Mouse (Mus musculus) liver, adult 2 months (tissue): ENCODE data around the gene Trim44.

Experiments used
- CTCF ChIP-seq: fragments of 200-500 bp; IDR thresholded peaks from 2 replicates; pipeline ENCODE4 v1.5.1; 2011; ENCODE audit warnings: low read depth, low read length, control low read depth
- POLR2A ChIP-seq: fragments of 200-500 bp; IDR thresholded peaks from 2 replicates; pipeline ENCODE4 v1.6.1; 2011; ENCODE audit warnings: low read length, control low read depth; ENCODE audit not compliant: insufficient read depth; ENCODE audit errors: extremely low read depth

GRCm38 (mm10) chr2:102291533-102291932 lies 116.1 kb downstream of the Trim44 start:
- TF ChIP-seq CTCF (no peak), POLR2A (no peak)
